Mouse (Mus musculus) R1 (cell line): ENCODE measurements around the gene Chil1.

Experiments used
- DNase-seq: peaks from one replicate; pipeline ENCODE4 v3.0.0-alpha.2; 2018; ENCODE audit warnings: low read depth, low spot score

The Chil1 gene

DNA sequence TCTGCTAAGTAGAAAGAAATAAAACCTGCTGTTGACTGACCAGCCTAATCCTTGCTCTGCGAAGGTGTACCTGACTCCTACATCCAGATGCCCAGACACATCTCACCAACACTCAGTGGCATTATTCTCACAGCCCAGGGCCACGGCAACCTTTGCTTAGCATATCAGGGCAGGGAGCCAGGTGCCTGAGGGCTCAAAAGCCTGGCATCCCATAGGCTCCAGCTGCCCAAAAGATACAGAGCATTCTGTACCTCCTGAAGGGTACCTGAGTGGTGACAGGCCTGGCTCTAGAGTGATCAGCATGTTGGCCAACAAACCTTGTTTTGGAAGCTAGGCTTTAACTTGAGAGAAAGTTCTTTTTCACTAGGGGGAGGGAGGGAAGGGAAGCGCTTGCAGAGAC, 49.3 kb downstream of the Chil1 start:
- no peak for DNase-seq

DNA sequence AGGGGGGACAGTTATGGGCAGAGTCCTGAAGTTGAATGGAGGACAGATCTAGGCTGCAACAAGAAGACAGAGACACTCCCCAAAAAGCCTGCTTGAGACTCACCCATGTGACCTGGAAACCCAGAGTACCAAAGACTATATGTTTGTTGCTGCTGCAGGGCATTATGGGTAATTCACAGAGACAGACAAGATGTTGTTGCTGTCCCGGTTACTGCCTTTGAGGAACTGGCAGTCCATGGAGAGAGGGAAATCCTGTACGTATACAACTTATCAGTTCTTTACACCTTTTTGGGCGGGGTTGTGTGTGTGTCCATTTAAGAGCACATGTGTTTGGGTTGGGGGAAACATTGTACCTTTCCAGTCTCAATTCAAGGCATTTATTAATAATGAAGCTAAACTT, 49.7 kb downstream of the Chil1 start:
- no peak for DNase-seq

DNA sequence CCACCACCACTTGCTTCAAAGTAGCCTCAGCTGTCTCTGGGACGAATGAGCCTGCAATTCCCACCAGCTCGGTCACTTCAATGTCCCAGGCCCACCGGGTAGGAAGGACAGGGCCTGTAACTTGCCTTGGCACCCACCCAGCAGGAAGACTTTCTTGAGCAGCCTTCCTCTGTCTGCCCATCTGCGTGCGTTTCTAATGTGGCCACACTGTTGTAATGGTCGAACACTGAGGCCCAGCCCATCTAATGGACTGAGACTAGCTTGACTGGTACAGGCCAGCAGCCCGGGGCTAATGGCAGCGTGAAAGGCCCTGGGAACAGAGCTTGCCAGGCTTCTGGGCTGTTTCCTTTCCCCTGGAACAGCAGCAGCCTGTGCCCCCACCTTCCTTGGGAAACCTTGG, 50.4 kb downstream of the Chil1 start:
- no peak for DNase-seq

DNA sequence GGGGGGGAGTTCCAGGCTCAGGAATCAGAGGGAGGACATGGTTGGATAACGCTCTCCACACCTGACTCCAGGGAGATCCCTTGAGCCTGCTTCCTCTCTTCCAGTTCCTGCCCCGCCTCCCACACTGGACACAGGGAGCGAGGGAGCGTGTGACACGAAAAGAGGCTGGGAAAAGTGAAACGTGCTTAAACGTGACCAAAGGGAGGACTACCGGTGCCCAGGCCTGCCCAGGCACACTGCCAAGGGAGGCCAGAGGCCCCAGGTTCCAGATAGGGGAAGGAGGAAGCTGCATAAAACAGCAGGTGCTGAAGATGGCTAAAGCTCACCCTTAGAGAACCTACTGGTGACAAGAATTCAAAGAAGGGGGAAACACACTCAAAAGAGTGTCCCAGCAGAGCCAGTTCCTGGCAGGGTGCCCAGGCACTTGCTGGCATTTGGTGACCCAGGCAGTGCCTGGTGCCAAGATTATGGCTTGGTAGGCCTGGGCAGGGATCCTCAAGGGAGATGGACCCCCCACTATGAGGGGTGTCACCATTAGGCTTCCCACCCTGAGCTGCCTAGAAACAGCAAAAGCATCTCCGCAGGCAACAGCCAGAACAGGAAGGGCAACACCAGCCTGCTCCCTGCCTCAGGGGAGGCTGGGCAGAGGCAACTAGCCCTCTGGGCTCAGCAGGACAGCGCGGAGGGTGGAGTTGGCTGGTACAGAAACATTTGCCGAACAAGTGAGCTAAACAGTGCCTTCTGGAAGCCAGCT, 51.0 kb downstream of the Chil1 start:
- DNase-seq = no peak

DNA sequence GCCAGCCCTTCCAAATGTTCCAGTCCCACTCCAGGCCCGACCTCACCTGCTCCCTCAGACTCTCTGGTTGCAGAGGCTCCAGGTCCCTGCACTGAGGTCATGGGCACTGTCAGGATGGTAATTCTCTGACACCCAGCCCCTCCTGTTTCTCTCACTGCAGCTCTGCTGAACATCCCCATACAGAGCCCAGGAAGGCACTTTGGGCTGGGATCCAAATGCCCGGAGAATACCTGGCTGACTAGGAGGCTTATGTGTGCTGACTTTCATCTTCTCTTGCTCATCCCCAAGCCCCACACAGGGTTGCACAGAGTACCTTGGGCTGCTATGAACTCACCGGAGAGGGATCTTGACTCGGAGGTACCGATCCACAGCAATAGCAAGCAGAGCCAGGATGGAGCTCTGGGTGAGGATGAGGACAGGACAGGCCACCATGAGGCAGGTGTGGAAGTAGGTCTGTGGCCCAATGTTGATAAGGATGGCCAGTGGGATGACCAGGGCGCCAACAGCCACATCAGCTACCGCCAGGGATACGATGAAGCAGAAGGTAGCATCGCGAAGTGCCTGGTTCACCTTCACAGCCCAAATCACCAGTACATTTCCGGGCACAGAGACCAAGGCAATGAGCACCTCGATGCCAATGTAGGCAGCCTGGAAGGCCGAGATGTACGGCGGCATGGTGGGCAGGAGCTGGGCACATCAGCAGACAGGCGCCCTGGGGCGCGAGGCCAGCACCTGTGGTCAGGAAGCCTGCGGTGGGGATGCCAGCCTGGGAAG, 51.9 kb downstream of the Chil1 start:
- DNase-seq = no peak

DNA sequence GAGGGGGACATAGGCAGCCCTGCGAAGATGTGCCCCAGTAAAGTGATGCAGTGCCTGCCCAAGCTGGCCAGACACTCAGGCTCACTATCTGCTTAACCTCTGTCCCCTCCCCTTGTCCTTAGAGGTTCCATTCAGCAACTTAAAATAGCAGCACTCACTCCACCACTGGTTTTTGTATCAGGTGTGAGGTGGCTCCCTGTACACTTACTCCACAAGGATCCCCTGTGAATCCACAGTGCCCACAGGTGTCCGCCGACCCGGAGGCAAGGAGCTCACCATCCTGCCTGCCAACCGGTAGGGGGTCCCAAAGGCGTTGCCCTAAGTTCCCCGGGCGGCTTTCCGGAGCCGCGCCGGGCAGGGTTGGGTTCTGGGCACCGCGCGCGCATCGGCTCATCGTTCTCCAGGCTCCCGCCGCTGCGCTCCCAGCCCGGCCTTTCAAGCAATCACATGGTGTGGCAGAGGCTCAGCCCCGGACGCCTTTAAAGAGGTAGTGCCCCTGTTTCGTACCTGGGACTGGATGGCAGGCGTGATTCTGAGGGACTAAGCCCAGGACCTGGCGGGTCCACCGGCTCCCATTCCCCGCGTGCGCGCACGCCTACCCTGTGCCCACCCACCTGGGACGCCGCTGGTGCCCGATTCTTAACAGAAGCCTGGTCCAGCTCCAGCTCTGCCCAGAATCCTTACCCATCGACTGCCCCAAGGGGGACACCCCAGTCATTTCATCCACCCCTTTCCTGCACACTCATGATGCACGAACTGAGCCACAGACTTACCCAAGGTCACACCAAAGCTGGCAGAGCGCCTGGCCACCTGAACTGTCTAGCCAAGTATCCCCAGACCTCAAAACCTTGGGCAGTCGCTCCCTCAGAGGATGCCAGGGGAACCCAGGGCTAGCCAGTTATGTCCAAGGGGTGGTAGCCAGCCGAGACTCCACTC, 52.7 kb downstream of the Chil1 start:
- DNase-seq = peak; percentile 21

DNA sequence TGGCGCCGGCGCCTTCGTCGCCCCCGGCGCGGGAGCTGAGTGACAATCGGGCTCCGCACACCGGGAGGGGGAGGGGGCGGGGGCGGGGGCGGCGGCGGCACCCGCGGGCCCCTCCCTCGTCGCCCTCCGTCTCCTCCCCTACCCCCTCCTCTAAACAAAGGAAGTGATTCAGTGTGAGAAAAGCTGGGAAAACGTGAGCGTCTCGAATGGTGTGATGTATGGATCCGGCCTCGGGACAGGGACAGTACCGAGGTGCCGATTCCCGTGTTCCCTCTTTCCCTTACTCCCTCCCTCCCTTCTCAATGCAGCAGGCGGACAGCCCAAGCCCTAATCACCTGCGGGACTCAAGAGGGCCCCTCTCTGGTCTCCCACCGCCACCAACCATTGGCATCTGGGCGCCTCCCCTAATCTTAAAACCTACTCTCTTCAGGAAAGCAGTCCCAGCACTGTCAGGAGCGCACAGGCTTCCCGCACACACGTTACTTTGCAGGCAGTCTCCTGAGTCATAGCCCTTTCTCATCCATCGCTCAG, 53.5 kb downstream of the Chil1 start, which contains the start of gene Adora1:
Adora1 (minus strand) TSS at position 41 of the 531 bp plus-strand sequence.
- peak; percentile 30 for DNase-seq

DNA sequence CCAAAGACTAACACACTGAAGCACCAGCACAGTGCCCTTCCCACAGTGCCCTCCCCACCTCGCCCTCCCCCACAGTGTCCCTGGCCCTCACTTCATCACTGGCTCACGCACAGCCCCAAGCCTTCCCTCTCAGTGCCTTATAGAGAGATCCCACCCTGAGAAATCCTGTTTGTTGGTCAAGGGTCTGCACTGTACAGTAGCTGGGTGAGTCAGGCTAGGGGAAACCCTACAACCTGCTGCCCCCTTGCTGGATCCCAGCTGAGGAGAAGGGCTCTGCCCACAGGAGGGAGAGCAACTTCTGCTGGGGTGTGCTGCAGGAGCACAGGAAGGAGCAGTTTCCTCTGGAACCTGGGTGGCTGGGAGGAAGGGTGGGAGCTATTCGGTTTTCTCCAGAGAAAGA, 54.2 kb downstream of the Chil1 start:
- DNase-seq = no peak

DNA sequence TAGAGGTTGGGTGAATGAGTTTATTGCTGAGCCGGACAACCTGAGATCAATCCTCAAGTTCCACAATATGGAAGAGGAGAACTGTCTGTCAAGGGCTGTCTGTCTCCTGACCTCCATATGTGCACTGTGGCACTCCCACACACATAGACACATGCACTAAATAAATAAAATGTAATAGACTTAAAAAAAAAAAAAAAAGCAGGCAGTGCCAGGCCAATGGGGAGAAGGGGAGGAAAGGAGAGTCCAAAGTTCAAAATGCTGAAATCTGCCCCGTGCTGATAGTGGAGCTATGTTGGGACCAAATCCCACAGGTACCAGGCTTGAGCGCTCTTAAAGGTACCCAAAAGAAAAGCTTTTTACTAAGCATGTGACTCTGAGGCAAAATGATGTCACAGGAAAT, 55.5 kb downstream of the Chil1 start:
- DNase-seq = no peak
